Mouse (Mus musculus) thymus, adult 2 months (tissue): ENCODE data around the gene Lpgat1.

ENCODE experiments used
- CTCF ChIP-seq: fragments of 200-500 bp; IDR thresholded peaks from 2 replicates; pipeline ENCODE4 v1.5.1; 2012; ENCODE audit warnings: mild to moderate bottlenecking, control low read depth, low read length, moderate library complexity, borderline replicate concordance; ENCODE audit not compliant: control insufficient read depth, poor library complexity, insufficient read depth; ENCODE audit errors: extremely low read depth
- POLR2A ChIP-seq: fragments of 200-500 bp; IDR thresholded peaks from 2 replicates; pipeline ENCODE4 v1.6.1; 2012; ENCODE audit warnings: mild to moderate bottlenecking, low read length, control low read depth, moderate library complexity; ENCODE audit not compliant: control insufficient read depth, poor library complexity, insufficient read depth; ENCODE audit errors: extremely low read depth

GRCm38 (mm10) chr1:191748431-191748830, 30.8 kb downstream of the Lpgat1 start:
- TF ChIP-seq CTCF (no peak), POLR2A (no peak)
